Mouse (Mus musculus): ENCODE measurements around the gene Plppr3. TPM values are rescaled to one million over a fixed set of nuclear protein-coding genes. Genes with fewer than 3 reads are reported as not detected.

Gene Plppr3
- polyA plus RNA-seq, 1 experiment from 2014 or later: 6.2 TPM

DNA sequence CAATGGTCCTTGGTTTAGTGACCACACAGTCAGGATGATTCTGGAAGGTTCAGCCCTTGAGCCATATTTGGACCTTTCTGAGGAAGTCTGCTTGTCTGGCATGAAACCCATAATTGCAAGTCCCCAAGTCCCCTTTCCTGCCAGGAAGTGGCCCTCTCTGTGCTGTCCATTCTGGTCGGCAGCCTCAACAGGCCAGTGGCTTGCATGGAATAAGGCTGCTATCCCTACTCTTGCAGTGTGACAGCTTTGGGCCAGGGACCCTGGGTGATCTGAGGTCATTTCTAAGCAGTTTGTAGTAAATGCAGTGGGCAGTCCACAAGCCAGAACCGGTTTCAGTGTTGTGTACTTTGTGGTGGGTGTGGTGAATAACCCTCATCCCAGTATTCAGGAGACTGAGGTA lies 36.3 kb downstream of the Plppr3 start:
- H3K36me3 ChIP-seq (ENCODE audit: control insufficient read depth, insufficient read depth): no peaks in the 10 kb centered on the region
- no peak for TF ChIP-seq CTCF (IDR thresholded peaks at IDR 0.05; ENCODE audit: low read depth)
- no peak overlapping the region for H3K4me2 ChIP-seq (replicated peaks; ENCODE audit: low read depth)
- no peaks in the 10 kb centered on the region for H3K4me1 ChIP-seq (replicated peaks; ENCODE audit: control insufficient read depth, insufficient read depth, low read length)
- no peaks in the 10 kb centered on the region for H3K9me3 ChIP-seq (ENCODE audit: control insufficient read depth)
- no peaks in the 10 kb centered on the region for H3K27me3 ChIP-seq (replicated peaks; ENCODE audit: control insufficient read depth, insufficient read depth, low read length)
- no peak overlapping the region for H3K27ac ChIP-seq (ENCODE audit: low read depth, low read length)
- no peak overlapping the region for H3K4me3 ChIP-seq (ENCODE audit: low read depth, low read length)
- 35% methylated on average over 2 of the region's 2 CpGs for WGBS
- ATAC-seq: no peak
- no peak overlapping the region for H3K9ac ChIP-seq (ENCODE audit: low read depth, low read length)

GRCm38 (mm10) chr10:79836918-79837317 lies 37.5 kb downstream of the Plppr3 start:
- no peak overlapping the region for H3K9ac ChIP-seq (ENCODE audit: low read depth, low read length)
- no peaks in the 10 kb centered on the region for H3K4me1 ChIP-seq (replicated peaks; ENCODE audit: control insufficient read depth, insufficient read depth, low read length)
- no peak overlapping the region for H3K4me2 ChIP-seq (replicated peaks; ENCODE audit: low read depth)
- H3K27me3 ChIP-seq (replicated peaks; ENCODE audit: control insufficient read depth, insufficient read depth, low read length): no peaks in the 10 kb centered on the region
- no peak overlapping the region for H3K27ac ChIP-seq (ENCODE audit: low read depth, low read length)
- peak; percentile 52 for TF ChIP-seq CTCF (IDR thresholded peaks at IDR 0.05; ENCODE audit: low read depth)
- no peak overlapping the region for H3K4me3 ChIP-seq (ENCODE audit: low read depth, low read length)
- 98% methylated on average over 3 of the region's 3 CpGs for whole genome bisulfite sequencing
- peaks cover 4% of the 10 kb centered on the region; the same call in 1 of the 2 replicates for H3K36me3 ChIP-seq (ENCODE audit: control insufficient read depth, insufficient read depth)
- no peak for ATAC-seq
- no peaks in the 10 kb centered on the region for H3K9me3 ChIP-seq (ENCODE audit: control insufficient read depth)

GRCm38 (mm10) chr10:79834769-79835398 lies 39.5 kb downstream of the Plppr3 start:
- H3K4me2 ChIP-seq (replicated peaks; ENCODE audit: low read depth): peak overlapping the region; percentile 35; the same call in 1 of the 2 replicates
- ATAC-seq: peak; percentile 10
- 22% methylated on average over 9 of the region's 9 CpGs for WGBS
- peak; percentile 98 for TF ChIP-seq CTCF (IDR thresholded peaks at IDR 0.05; ENCODE audit: low read depth)
- no peak overlapping the region for H3K4me3 ChIP-seq (ENCODE audit: low read depth, low read length)
- no peak overlapping the region for H3K9ac ChIP-seq (ENCODE audit: low read depth, low read length)
- no peaks in the 10 kb centered on the region; the same call in 1 of the 2 replicates for H3K4me1 ChIP-seq (replicated peaks; ENCODE audit: control insufficient read depth, insufficient read depth, low read length)
- no peaks in the 10 kb centered on the region for H3K27me3 ChIP-seq (replicated peaks; ENCODE audit: control insufficient read depth, insufficient read depth, low read length)
- peaks cover 23% of the 10 kb centered on the region; the same call in 1 of the 2 replicates for H3K36me3 ChIP-seq (ENCODE audit: control insufficient read depth, insufficient read depth)
- no peak overlapping the region for H3K27ac ChIP-seq (ENCODE audit: low read depth, low read length)
- no peaks in the 10 kb centered on the region for H3K9me3 ChIP-seq (ENCODE audit: control insufficient read depth)

DNA sequence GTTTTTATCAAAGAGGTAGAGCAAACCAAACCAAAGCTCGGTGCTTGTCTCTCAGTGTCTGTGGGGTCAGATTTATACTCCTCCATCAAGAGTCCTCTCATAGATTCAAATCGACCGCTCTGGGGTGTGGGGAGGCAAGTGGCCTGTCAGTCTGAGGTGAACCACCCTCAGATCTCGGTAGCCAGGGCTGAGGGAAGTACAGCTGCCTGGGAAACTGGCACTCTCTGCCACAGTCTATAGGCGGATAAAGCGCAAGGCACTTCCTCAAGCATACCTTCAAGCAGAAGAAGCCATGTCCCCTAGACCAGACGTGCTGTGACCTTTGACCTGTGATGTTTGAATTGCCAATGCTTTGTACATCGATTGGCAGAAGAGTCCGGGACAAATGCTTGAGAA lies 41.6 kb downstream of the Plppr3 start:
- peak; percentile 36; the same call in 1 of the 2 replicates for ATAC-seq
- WGBS: 50% methylated on average over 9 of the region's 9 CpGs

DNA sequence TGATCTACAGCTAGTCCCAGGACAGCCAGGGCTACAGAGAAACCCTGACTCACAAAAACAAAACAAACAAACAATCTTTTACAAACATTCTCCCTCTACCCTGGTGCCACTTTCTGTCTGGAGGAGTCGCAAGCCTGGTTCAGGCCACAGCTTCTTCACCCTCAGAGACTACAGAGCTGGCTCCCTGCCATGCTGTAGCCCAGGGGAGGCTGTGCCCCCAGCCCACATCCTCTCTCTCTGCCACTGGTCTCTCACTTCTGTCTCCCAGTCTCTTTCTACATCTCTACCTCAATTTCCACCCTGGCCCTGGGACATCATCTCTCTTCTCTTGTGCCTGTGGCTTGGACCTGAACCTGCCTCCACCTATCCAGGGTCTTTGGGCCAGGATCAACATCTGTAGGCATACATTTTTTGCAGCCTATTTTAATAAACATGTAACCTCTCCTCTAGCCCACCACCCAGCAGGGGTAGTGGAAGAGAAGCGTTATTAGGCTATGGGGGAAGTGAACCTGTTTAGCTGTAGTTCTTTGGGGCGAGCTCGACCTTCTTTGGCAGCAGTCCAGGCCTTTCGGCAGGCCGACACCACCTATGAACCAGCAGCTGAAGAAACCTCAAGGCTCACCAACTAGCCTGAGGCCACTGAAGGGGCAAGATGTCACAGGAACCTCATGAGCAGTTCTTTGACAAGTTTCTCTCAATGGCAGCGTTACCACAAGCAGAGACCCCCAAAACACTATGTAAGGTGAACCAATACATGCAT lies 42.2 kb downstream of the Plppr3 start:
- H3K27ac ChIP-seq (ENCODE audit: low read depth, low read length): no peak overlapping the region
- H3K9ac ChIP-seq (ENCODE audit: low read depth, low read length): no peak overlapping the region
- no peaks in the 10 kb centered on the region for H3K9me3 ChIP-seq (ENCODE audit: control insufficient read depth)
- no peak overlapping the region for H3K4me3 ChIP-seq (ENCODE audit: low read depth, low read length)
- 51% methylated on average over 7 of the region's 7 CpGs for WGBS
- H3K27me3 ChIP-seq (replicated peaks; ENCODE audit: control insufficient read depth, insufficient read depth, low read length): no peaks in the 10 kb centered on the region
- no peak overlapping the region for H3K4me2 ChIP-seq (replicated peaks; ENCODE audit: low read depth)
- peaks cover 5% of the 10 kb centered on the region; the same call in 1 of the 2 replicates for H3K4me1 ChIP-seq (replicated peaks; ENCODE audit: control insufficient read depth, insufficient read depth, low read length)
- ATAC-seq: no peak
- H3K36me3 ChIP-seq (ENCODE audit: control insufficient read depth, insufficient read depth): peaks cover 42% of the 10 kb centered on the region; the same call in 1 of the 2 replicates
- TF ChIP-seq CTCF (IDR thresholded peaks at IDR 0.05; ENCODE audit: low read depth): no peak

More for the DNA sequence above, 41.6 kb downstream of the Plppr3 start:
- H3K27me3 ChIP-seq (replicated peaks; ENCODE audit: control insufficient read depth, insufficient read depth, low read length): no peaks in the 10 kb centered on the region
- no peak for TF ChIP-seq CTCF (IDR thresholded peaks at IDR 0.05; ENCODE audit: low read depth)
- H3K4me3 ChIP-seq (ENCODE audit: low read depth, low read length): no peak overlapping the region
- H3K4me1 ChIP-seq (replicated peaks; ENCODE audit: control insufficient read depth, insufficient read depth, low read length): peaks cover 2% of the 10 kb centered on the region; the same call in 1 of the 2 replicates
- 0 out of 2 replicates have a peak overlapping the region, but pooled peaks have one; percentile 1 for H3K27ac ChIP-seq (ENCODE audit: low read depth, low read length)
- H3K4me2 ChIP-seq (replicated peaks; ENCODE audit: low read depth): no peak overlapping the region
- H3K36me3 ChIP-seq (ENCODE audit: control insufficient read depth, insufficient read depth): peaks cover 42% of the 10 kb centered on the region; the same call in 1 of the 2 replicates
- H3K9ac ChIP-seq (ENCODE audit: low read depth, low read length): no peak overlapping the region
- H3K9me3 ChIP-seq (ENCODE audit: control insufficient read depth): no peaks in the 10 kb centered on the region

- H3K9ac ChIP-seq (ENCODE audit: low read depth, low read length): no peak overlapping the region
- no peak overlapping the region for H3K4me2 ChIP-seq (replicated peaks; ENCODE audit: low read depth)
- no peaks in the 10 kb centered on the region for H3K27me3 ChIP-seq (replicated peaks; ENCODE audit: control insufficient read depth, insufficient read depth, low read length)
- TF ChIP-seq CTCF (IDR thresholded peaks at IDR 0.05; ENCODE audit: low read depth): no peak
- 91% methylated on average over 3 of the region's 3 CpGs for WGBS
- H3K4me3 ChIP-seq (ENCODE audit: low read depth, low read length): no peak overlapping the region
- H3K36me3 ChIP-seq (ENCODE audit: control insufficient read depth, insufficient read depth): peaks cover 47% of the 10 kb centered on the region; the same call in 1 of the 2 replicates
- ATAC-seq: no peak
- H3K9me3 ChIP-seq (ENCODE audit: control insufficient read depth): no peaks in the 10 kb centered on the region
- H3K27ac ChIP-seq (ENCODE audit: low read depth, low read length): no peak overlapping the region
- H3K4me1 ChIP-seq (replicated peaks; ENCODE audit: control insufficient read depth, insufficient read depth, low read length): peaks cover 8% of the 10 kb centered on the region; the same call in 1 of the 2 replicates
These were observed 42.9 kb downstream of the Plppr3 start for GRCm38 (mm10) chr10:79831583-79831982.

Measured in intestine, postnatal 0 days (tissue).